Mouse (Mus musculus) embryo, embryonic 10 days (tissue): ENCODE measurements at regions not wholly inside any gene's neighbourhood (a gene's known extent, or its start where the extent isn't known, plus 50 kb on each side); places are given as distances from the start of the nearest gene placed in this dataset.
"Not testable (repeated sequence)": the region's sequence is repeated elsewhere in the genome, so short reads cannot be mapped to it uniquely, and the experiment has no call there.

ENCODE experiments used
- DNase-seq: peaks from one replicate; pipeline ENCODE4 v3.0.0-alpha.2; 2015; ENCODE audit warnings: low spot score

DNA sequence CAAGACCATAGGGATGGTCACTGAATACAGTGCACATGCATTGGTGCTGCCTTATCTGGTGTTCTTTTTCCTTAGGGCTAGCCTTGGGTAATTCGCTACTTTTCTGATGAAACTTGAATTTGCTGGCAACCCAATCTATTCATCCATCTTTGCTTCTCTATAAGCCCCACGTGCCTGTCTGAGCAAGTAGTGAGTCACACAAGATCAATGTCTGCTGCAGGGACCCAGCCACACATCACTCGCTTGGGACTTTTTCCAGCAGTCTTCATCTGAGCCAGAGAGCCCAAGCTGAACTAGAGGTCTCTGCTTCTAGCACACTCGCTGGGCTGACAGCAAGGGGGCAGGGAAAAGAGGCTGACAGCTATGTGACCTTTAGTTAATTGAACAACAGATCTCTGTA lies 464.3 kb upstream of the Nmur2 start:
- DNase-seq: no peak

DNA sequence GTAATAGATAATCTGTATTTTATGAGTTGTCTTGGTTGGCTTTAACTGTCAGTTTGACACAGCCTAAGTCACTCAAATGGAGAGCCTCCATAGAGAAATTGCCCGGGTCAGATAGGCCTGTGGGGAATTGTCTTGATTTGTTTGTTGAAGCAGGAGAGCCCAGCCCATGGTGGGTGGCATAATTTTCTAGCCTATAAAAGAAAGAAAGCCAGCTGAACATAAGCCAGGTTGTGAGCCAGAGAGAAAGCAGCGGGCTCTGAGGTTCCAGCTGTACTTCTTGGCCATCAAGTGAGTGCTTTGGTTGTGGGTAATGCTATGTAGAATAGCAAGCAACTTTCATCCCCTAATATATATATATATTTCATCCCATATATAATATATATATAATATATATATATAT lies 474.1 kb upstream of the Nmur2 start:
- DNase-seq: no peak

GRCm38 (mm10) chr11:56518486-56518885 lies 477.7 kb upstream of the Nmur2 start:
- no peak for DNase-seq

DNA sequence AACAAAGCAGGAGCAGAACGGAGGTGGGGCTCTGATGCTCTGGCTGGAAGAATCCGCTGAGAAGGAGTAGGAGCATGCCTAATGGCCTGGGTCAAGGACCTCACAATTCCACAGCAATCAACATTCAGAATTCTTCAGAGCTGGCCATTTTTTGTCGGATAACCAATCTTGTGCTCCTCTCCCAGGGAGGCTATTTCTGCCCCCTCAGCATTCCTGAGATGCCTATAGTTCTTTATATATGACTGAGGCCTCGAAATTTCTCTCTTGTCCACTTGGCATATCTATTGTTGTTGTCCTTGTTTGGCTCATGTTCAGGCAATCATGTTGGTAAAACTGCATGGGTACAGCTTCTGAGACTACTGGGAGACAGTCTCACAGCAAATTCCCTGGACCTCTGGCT lies 460.5 kb upstream of the Gria1 start:
- peak; percentile 14 for DNase-seq

DNA sequence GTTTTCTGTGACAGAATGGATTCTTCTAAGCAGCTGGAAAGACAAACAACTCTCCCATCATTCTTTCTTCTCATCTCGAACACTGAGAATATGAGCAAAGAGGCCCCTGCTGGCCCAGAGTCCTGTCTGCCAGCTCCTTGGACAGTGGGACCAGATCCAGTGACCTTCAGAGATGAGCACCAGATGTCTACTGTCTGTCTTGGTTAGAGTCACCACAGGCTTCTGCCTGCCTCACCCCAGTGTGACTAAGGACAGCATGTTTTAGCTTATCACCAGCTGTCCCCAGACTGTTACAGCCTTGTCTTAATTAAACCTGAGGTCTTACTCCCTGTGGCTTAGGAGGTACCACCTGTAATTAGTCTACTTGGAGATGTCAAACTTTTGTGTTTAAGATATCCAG lies 454.9 kb upstream of the Gria1 start:
- DNase-seq: no peak

GRCm38 (mm10) chr11:56580028-56580427 lies 431.2 kb upstream of the Gria1 start:
- DNase-seq: no peak

DNA sequence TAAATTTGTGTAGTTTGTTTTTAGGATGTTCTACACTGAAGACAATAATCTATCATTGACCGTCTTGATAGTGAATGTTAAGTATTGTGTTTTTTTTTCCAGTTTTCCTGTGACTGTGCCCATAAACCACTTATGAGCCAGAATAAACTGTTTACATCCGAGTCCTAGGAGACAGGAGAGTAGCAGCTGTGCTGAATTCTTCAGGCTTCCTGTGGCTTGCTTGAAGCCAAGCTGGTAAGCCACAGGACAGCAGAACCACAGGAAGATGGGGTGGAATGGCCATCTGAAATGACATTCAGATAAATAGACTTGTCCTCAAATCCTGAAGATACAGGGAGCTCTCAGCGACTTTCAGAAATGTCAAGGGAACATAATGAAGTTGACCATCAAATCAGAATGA lies 428.1 kb upstream of the Gria1 start:
- no peak for DNase-seq

GRCm38 (mm10) chr11:56593435-56593834 lies 417.8 kb upstream of the Gria1 start:
- not testable (repeated sequence) for DNase-seq

- no peak for DNase-seq
These were observed 407.4 kb upstream of the Gria1 start for GRCm38 (mm10) chr11:56603742-56604141.

- no peak for DNase-seq
These were observed 383.5 kb upstream of the Gria1 start for GRCm38 (mm10) chr11:56627659-56628058.

GRCm38 (mm10) chr11:56633445-56633844 lies 377.7 kb upstream of the Gria1 start:
- no peak for DNase-seq

DNA sequence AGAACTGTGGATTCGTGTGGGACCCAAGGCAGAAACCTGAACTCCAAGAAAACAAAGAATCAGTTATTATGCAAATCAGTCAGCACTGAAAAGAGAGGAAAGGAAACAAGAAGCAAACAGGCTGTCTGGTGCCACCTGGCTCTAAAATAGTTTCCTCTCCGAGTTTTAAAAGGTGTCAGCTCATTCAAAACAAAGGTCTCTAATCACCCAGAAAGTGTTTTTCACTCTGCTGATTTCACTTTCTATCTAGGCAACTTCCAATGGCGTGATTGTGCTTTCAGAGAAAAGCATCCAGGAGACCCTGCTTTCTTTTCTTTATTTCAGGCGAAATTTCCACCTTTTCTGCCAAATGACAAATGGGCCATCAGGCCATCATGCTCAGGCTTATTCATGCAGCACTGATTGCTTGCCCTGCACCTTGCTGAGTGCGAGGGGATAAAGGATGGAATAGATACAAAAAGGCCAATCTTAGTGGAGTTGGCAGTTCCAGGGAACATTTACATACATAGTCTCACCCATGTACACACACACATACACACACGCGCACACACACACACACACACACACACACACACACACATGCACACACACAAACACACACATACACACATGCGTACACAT lies 374.5 kb upstream of the Gria1 start:
- DNase-seq: no peak

- no peak for DNase-seq
These were observed 369.5 kb upstream of the Gria1 start for GRCm38 (mm10) chr11:56641716-56642115.
